Mouse (Mus musculus) midbrain, embryonic 10.5 days (tissue): ENCODE data around the gene Plekha7. TPM values are rescaled to one million over a fixed set of nuclear protein-coding genes. Genes with fewer than 3 reads are reported as not detected.

ENCODE experiments used
- DNase-seq: peaks from one replicate; pipeline ENCODE4 v3.0.0-alpha.2; 2017; ENCODE audit warnings: low spot score
- H3K27ac ChIP-seq: fragments of 300-500 bp; sonication (generic); replicated peaks from 2 replicates; pipeline ENCODE4 v1.5.1; 2016; ENCODE audit warnings: mild to moderate bottlenecking
- H3K27me3 ChIP-seq: fragments of 300-500 bp; sonication (generic); 2 replicates; pipeline ENCODE4 v1.6.1; 2016; ENCODE audit warnings: low read depth, mild to moderate bottlenecking; ENCODE audit not compliant: poor library complexity, severe bottlenecking
- H3K36me3 ChIP-seq: fragments of 300-500 bp; sonication (generic); 2 replicates; pipeline ENCODE4 v1.6.1; 2016; ENCODE audit warnings: mild to moderate bottlenecking, moderate library complexity
- H3K4me1 ChIP-seq: fragments of 300-500 bp; sonication (generic); 2 replicates; pipeline ENCODE4 v1.6.1; 2016
- H3K4me3 ChIP-seq: fragments of 300-500 bp; sonication (generic); 2 replicates; pipeline ENCODE4 v1.5.1; 2016; ENCODE audit warnings: mild to moderate bottlenecking, moderate library complexity
- H3K9me3 ChIP-seq: fragments of 300-500 bp; sonication (generic); replicated peaks from 2 replicates; pipeline ENCODE4 v1.6.1; 2016; ENCODE audit warnings: mild to moderate bottlenecking
- WGBS: fragments of 180-500 bp; shearing (Covaris S2); methylation state at CpG from one replicate; pipeline ENCODE4 v1.1.7; 2016; 5-methylcytosine and 5-hydroxymethylcytosine counted together
- polyA plus RNA-seq: library from polyadenylated mRNA; unstranded; fragments of >200 nt; fragmentation: Nextera tagmentation; extraction: Ambion mirVana; gene quantifications from 2 replicates; pipeline ENCODE4 v1.2.1, GENCODE M21; 2016

The Plekha7 gene
- polyA plus RNA-seq, 1 experiment from 2014 or later, result 25.5 TPM

DNA sequence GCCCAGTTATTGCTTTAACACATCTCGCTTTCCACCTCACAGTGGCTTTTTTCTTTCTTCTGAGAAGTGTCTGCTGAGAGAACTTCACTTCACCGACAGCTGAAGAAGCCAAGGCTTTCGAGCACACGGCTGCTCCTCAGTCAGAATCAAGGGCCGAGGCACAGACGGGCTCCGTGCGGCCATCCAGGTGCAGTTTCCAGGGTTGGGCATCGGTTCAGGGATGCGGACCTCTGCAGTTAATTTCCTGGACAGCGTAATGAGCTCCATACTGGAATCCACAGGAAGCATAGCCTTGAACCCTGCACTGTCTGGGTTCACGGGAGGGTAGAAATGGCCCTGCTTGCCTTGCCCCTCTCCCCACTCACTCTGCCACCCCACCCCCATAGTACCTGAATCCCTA lies 184.1 kb downstream of the Plekha7 start:
- no peak for DNase-seq
- WGBS, result 95% methylated on average over 12 of the region's 12 CpGs
- Histone ChIP-seq H3K27me3 (no peaks in the 10 kb centered on the region), H3K4me3 (no peak overlapping the region), H3K4me1 (peaks cover 52% of the 10 kb centered on the region), H3K27ac (peak overlapping the region; percentile 66), H3K36me3 (peaks cover 55% of the 10 kb centered on the region), H3K9me3 (no peaks in the 10 kb centered on the region)

DNA sequence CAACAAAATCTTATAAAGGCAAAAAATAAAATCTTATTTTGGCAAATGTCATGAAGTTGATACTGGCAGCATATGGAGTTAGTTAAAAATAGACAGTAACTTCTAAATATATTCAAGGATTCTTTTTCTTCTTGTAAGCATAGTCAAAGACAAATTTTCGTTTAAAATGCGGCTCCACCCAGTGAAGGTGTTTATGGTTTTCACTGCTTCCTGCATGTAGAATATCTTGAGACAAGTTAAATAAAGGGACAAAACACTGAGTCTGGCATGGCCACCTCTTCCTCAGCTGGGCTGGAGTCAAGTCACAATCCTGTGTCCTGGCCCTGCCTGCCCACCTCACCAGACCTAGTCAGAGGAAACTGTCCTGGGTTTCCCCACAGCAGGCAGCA lies 184.6 kb downstream of the Plekha7 start:
- WGBS, result 87% methylated on average over 2 of the region's 2 CpGs
- H3K27me3 ChIP-seq, result no peaks in the 10 kb centered on the region
- peaks cover 51% of the 10 kb centered on the region for H3K36me3 ChIP-seq
- H3K4me3 ChIP-seq, result no peak overlapping the region
- peaks cover 52% of the 10 kb centered on the region for H3K4me1 ChIP-seq
- H3K27ac ChIP-seq, result peak overlapping the region; percentile 66
- no peaks in the 10 kb centered on the region for H3K9me3 ChIP-seq
- no peak for DNase-seq

DNA sequence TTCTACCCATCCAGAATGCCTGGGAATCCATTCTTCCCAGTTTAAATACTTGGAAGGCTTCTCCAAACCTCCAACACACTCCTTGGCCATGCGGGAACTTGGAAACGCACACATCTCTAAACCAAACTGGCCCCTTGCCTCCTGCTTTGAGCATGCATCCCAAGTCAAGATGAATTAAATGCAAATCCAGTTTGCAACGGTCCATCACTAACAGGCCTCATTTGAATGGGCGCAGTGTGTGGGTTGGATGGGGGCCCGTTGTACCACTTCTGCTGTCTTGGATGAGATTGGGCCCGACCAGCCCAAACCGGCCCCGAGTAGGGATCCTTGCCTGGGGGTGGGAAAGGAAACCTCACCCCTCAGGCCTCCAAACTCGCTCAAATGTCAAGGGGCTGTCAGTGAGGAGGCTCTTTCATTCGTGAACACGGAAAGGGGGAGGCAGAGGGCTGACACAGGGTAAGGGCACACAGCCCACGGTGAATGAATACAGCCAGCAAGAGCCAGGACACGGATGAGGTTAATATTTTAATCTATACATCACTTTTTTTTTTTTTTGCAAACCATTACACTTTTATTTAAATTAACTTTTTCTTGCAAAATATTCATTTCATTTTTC lies 185.1 kb downstream of the Plekha7 start:
- Histone ChIP-seq H3K4me3 (no peak overlapping the region), H3K27me3 (no peaks in the 10 kb centered on the region), H3K27ac (peak overlapping the region; percentile 86), H3K9me3 (no peaks in the 10 kb centered on the region), H3K4me1 (peaks cover 52% of the 10 kb centered on the region), H3K36me3 (peaks cover 46% of the 10 kb centered on the region)
- WGBS, result 40% methylated on average over 13 of the region's 13 CpGs
- peak; percentile 56 for DNase-seq

DNA sequence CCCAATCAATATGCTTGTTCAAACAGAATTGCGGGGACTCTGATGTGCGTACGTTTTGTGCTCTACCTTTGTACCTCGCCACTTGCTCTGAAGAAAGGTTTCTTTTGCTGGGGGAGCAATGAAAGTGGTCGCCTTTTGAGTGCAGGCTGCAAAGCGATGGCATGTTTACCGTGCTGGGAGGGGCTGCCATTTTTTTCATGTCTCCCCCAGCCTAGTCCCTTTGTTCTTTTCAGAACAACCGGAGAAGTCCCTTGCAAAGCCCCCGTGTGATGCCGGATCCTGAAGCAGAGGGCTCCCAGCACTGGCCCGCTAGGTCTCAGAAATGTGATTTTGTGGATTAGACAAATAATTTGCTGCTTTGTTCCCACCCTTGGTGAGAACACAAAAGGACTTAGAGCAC lies 187.0 kb downstream of the Plekha7 start:
- peak overlapping the region; percentile 86 for H3K27ac ChIP-seq
- peaks cover 49% of the 10 kb centered on the region for H3K4me1 ChIP-seq
- no peaks in the 10 kb centered on the region for H3K9me3 ChIP-seq
- H3K36me3 ChIP-seq, result peaks cover 27% of the 10 kb centered on the region
- WGBS, result 25% methylated on average over 11 of the region's 11 CpGs
- no peak for DNase-seq
- peak overlapping the region; percentile 2; the same call in 1 of the 2 replicates for H3K4me3 ChIP-seq
- no peaks in the 10 kb centered on the region for H3K27me3 ChIP-seq

DNA sequence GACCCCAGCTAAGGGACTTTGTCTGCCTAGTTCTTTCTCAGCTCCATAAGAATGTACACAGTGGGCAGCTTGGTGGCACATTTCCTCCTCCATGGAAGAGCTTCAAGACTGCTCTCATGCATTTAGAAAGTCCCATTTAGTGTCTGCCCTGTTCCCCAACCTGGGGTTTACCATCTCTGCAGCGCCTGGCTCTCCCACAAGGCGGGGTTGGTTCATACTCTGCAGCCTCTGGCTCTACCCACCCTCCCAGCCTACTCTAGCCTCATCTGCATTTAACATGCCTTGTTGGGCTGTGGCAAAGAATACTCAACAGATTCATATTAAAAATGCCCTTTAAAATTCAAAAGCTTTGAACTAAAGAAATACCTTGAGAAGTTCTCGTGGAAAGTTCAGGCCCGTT lies 187.4 kb downstream of the Plekha7 start:
- H3K36me3 ChIP-seq, result peaks cover 23% of the 10 kb centered on the region
- H3K4me1 ChIP-seq, result peaks cover 49% of the 10 kb centered on the region
- WGBS, result 71% methylated on average over 4 of the region's 4 CpGs
- H3K27me3 ChIP-seq, result no peaks in the 10 kb centered on the region
- no peak for DNase-seq
- no peaks in the 10 kb centered on the region for H3K9me3 ChIP-seq
- peak overlapping the region; percentile 86 for H3K27ac ChIP-seq
- peak overlapping the region; percentile 2; the same call in 1 of the 2 replicates for H3K4me3 ChIP-seq

DNA sequence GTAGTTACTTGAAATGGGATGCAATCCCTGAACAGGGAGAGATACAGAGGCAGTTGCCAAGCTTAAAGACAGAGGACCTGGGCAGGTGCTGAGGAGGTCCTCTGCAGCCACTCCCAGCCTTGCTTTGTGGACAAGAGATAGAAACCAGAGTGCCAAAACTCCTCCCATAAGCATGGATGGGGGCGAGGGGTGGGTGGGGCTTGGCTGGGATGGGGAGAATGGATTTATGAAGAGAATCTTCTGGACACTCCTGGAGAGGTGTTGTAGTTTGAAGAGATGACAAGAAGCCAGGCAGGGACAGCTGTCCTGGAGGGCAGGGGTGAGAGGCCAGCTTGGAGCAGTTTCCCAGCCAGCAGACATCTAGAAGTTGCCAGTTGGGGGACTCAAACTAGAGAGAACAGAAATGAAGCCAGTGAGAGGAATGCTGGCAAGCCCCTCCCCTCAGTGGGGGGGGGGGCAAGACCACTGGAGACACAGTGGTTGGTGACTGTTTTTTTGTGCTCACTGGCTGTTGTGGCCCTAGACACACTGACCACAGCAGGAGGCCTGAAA lies 188.8 kb downstream of the Plekha7 start:
- Histone ChIP-seq H3K27ac (peak overlapping the region; percentile 29), H3K9me3 (no peaks in the 10 kb centered on the region), H3K4me3 (no peak overlapping the region), H3K27me3 (no peaks in the 10 kb centered on the region), H3K36me3 (peaks cover 10% of the 10 kb centered on the region; the same call in 1 of the 2 replicates), H3K4me1 (peaks cover 55% of the 10 kb centered on the region)
- WGBS, result 73% methylated on average over 1 of the region's 1 CpGs
- DNase-seq, result no peak

DNA sequence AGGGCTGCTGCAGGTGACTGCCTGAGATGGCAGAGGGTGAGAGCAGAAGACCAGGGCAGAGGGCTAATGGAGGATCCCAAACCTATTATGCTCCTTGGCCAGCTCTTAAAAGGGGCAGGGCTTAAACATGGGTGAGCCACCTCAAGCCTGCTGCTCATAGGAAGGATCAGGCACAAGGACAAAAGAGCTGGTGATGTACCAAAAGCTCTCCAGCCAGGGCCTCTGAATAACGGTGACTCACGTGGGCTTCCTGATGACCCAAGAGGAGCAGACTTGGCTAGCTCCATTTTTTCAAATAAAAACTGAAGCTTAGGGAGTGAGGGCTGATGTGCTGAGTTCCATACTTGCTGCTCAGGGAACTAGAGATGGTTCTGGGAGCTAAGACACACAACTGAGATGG lies 192.2 kb downstream of the Plekha7 start:
- WGBS, result 85% methylated on average over 2 of the region's 2 CpGs
- no peak overlapping the region for H3K4me3 ChIP-seq
- peaks cover 21% of the 10 kb centered on the region for H3K4me1 ChIP-seq
- 0 out of 2 replicates have a peak, but pooled peaks cover 3% of the 10 kb centered on the region for H3K36me3 ChIP-seq
- no peak overlapping the region for H3K27ac ChIP-seq
- no peak for DNase-seq
- H3K9me3 ChIP-seq, result no peaks in the 10 kb centered on the region
- no peaks in the 10 kb centered on the region for H3K27me3 ChIP-seq

DNA sequence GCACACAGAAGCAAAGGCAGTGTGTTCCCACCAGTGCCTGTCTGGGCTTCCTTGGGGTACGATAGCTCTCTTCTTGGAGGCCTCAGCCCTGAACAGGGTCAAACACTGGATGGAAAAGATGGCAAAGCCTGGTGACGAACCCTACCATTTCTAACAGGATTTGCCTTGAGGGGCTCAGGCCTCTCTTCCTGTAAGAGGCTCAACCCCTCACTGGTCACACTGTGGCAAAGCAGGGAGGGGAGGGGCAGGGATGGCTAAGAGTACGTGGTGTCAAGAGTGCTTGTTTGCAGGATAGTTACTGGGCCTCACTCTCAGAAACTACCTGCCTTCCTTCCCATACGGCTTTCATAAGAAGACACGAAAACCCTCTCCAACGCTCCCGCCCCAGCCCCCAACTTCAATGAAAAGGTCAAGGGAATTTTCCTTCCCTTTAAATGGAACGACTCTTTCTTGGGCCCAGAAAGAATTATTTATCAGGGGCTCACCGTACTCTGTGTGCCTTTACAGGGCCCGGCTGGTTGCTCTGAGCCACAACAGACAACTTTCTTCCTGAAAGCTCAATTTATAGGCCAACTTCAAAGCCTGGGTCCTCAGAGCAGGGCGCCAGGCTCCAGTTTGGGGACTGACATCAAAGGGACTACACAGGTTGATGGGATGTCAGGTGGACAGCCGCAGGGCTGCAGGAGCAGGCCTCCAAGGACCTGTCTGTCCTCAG lies 192.8 kb downstream of the Plekha7 start:
- no peak overlapping the region for H3K4me3 ChIP-seq
- no peak overlapping the region for H3K27ac ChIP-seq
- 77% methylated on average over 12 of the region's 12 CpGs for WGBS
- 0 out of 2 replicates have a peak, but pooled peaks cover 3% of the 10 kb centered on the region for H3K36me3 ChIP-seq
- peak; percentile 10 for DNase-seq
- no peaks in the 10 kb centered on the region for H3K9me3 ChIP-seq
- peaks cover 15% of the 10 kb centered on the region for H3K4me1 ChIP-seq
- H3K27me3 ChIP-seq, result no peaks in the 10 kb centered on the region

DNA sequence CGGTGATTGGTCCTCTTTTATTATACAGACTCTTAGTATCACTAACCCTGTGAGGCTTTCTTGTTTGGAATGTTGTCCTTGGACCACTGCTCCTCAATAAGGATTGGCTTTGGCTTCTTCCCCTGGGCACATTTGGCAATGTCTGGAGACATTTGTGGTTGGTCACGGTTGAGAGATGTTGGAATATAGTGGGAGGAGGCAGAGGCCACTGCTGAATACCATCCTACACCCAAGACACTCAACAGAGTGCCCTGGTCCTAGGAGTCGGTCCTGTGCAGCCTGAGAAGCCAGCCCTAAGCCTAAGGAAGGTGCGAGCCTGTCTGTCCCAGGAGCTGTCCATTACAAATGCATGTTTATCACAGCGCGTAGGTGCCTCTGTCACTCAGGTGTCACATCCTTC lies 196.6 kb downstream of the Plekha7 start:
- Histone ChIP-seq H3K27ac (no peak overlapping the region), H3K4me1 (peaks cover 10% of the 10 kb centered on the region), H3K9me3 (no peaks in the 10 kb centered on the region), H3K27me3 (no peaks in the 10 kb centered on the region), H3K4me3 (no peak overlapping the region), H3K36me3 (peaks cover 19% of the 10 kb centered on the region)
- no peak for DNase-seq
- 85% methylated on average over 6 of the region's 6 CpGs for WGBS

DNA sequence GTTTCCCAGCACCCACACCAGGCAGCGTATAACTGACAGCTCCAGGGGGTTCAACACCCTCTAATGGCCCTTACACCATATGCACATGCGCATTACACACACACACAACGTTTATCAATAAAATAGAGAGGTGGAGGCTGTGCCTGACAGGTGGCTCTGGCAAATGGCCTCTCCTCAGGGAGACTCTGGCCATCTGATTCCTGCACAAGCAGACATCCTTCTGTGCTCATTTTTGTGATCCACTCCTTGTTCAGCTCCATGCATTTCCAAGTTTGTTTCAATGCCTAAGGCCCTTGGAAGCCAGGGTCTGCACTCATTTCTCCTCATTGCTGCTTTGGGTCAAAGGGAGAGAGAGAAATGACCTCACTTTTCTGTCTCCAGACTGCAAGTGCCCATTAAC lies 197.5 kb downstream of the Plekha7 start:
- WGBS, result 86% methylated on average over 3 of the region's 3 CpGs
- no peaks in the 10 kb centered on the region for H3K27me3 ChIP-seq
- peaks cover 28% of the 10 kb centered on the region for H3K36me3 ChIP-seq
- H3K4me1 ChIP-seq, result peaks cover 9% of the 10 kb centered on the region
- H3K4me3 ChIP-seq, result no peak overlapping the region
- H3K27ac ChIP-seq, result no peak overlapping the region
- DNase-seq, result no peak
- no peaks in the 10 kb centered on the region for H3K9me3 ChIP-seq

DNA sequence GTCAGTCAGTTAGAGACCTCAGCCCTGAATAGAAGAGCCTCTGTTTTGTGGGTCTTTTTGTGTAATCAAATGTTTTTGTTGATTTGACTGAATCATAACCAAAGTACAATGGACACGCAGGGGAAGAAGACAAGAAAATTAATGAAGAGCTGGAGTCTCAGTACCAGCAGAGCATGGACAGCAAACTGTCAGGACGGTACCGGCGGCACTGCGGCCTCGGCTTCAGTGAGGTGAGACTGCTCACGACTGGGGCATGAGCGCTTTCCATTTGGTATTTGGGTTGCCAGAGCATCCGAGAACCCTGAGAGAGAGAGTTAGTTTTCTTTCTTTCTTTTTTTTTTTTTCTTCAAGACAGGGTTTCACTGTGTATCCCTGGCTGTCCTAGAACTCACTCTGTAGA lies 205.1 kb downstream of the Plekha7 start:
- H3K27me3 ChIP-seq, result no peaks in the 10 kb centered on the region
- no peak overlapping the region for H3K27ac ChIP-seq
- H3K4me3 ChIP-seq, result no peak overlapping the region
- no peaks in the 10 kb centered on the region for H3K9me3 ChIP-seq
- peaks cover 91% of the 10 kb centered on the region for H3K36me3 ChIP-seq
- 98% methylated on average over 9 of the region's 9 CpGs for WGBS
- no peak for DNase-seq
- H3K4me1 ChIP-seq, result no peaks in the 10 kb centered on the region

DNA sequence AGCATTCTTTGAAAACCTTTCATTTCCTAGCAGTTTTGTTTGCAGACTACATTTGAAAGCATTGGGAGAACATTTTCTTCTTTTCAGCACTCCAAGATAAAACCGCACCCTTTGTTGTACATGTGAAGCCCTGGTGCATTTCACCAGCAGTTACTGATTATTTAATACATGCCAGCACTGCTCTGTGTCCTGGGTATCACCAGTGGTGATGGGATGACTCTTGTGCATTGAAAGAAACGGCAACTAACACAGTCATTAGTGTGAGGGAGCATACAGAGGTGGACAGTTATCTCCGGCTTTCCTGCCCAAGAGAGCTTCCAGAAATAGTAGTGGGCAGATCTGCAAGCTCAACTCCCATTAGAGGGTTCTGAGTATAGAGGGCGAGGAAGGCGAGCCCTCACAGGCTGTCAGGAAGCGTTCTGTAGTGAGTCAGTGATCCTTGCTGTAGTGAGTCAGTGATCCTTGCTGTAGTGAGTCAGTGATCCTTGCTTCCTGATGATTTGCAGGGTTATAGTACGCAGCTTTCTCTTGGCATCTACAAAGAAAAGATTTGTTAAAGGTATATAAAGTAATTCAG lies 208.1 kb downstream of the Plekha7 start:
- H3K36me3 ChIP-seq, result peaks cover 72% of the 10 kb centered on the region

DNA sequence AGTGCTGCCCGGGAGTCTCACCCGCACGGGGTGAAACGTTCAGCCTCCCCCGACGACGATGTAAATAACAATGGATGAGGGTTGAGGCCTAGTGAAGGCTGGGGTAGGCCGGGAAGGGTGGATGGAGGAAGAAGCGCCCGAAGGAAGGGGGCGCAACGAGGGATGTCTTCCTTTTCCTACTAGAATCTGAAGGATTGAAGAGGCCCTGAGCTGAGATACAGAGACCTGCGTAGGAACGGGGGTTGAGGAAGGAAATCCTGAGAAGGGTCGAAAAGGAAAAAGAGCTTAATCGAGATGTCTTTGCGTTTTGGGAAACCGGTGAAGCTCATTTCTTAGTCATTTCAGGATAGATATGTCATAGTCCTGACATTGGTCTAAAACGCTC lies 214.7 kb downstream of the Plekha7 start:
- Histone ChIP-seq H3K9me3 (no peaks in the 10 kb centered on the region), H3K36me3 (peaks cover 10% of the 10 kb centered on the region; the same call in 1 of the 2 replicates), H3K4me3 (peak overlapping the region; percentile 75), H3K27me3 (no peaks in the 10 kb centered on the region), H3K4me1 (peaks cover 28% of the 10 kb centered on the region), H3K27ac (peak overlapping the region; percentile 98)
- no peak for DNase-seq
- under 1% methylated on average over 19 of the region's 19 CpGs for WGBS

More for the DNA sequence above, 208.1 kb downstream of the Plekha7 start:
- H3K4me1 ChIP-seq, result peaks cover 8% of the 10 kb centered on the region
- H3K9me3 ChIP-seq, result no peaks in the 10 kb centered on the region
- no peak overlapping the region for H3K27ac ChIP-seq
- WGBS, result 85% methylated on average over 7 of the region's 7 CpGs
- H3K27me3 ChIP-seq, result no peaks in the 10 kb centered on the region
- H3K4me3 ChIP-seq, result no peak overlapping the region
- DNase-seq, result no peak
